Mouse (Mus musculus): Measurements from ENCODE around the gene Gm3045.

The Gm3045 gene

GRCm38 (mm10) chr13:56438211-56439075, 12.0 kb downstream of the Gm3045 start, which contains the start of gene Slc25a48:
TSS of gene Slc25a48 (plus strand) at chr13:56438355.
- DNase-seq (ENCODE audit: low spot score in 2 of 2): no peak

GRCm38 (mm10) chr13:56443411-56443810, 17.0 kb downstream of the Gm3045 start:
- DNase-seq (ENCODE audit: low spot score in 2 of 2): no peak

- no peak for DNase-seq (ENCODE audit: low spot score in 2 of 2)
These were observed 17.7 kb downstream of the Gm3045 start for GRCm38 (mm10) chr13:56444112-56444511.

- DNase-seq (ENCODE audit: low spot score in 2 of 2): no peak
These were observed 18.6 kb downstream of the Gm3045 start for GRCm38 (mm10) chr13:56444996-56445395.

- DNase-seq (ENCODE audit: low spot score in 2 of 2): no peak
These were observed 23.0 kb downstream of the Gm3045 start for GRCm38 (mm10) chr13:56449239-56450030.

- no peak for DNase-seq (ENCODE audit: low spot score in 2 of 2)
These were observed 23.6 kb downstream of the Gm3045 start for GRCm38 (mm10) chr13:56450035-56450434.

- no peak for DNase-seq (ENCODE audit: low spot score in 2 of 2)
These were observed 31.6 kb downstream of the Gm3045 start for GRCm38 (mm10) chr13:56458001-56458400.

GRCm38 (mm10) chr13:56461460-56461859, 35.1 kb downstream of the Gm3045 start:
- DNase-seq (ENCODE audit: low spot score in 2 of 2): no peak

- DNase-seq (ENCODE audit: low spot score in 2 of 2): no peak
These were observed 36.4 kb downstream of the Gm3045 start for GRCm38 (mm10) chr13:56462791-56463190.

GRCm38 (mm10) chr13:56463261-56463660, 36.9 kb downstream of the Gm3045 start:
- no peak for DNase-seq (ENCODE audit: low spot score in 2 of 2)

- no peak for DNase-seq (ENCODE audit: low spot score in 2 of 2)
These were observed 37.4 kb downstream of the Gm3045 start for GRCm38 (mm10) chr13:56463750-56464149.

GRCm38 (mm10) chr13:56467786-56468185, 41.4 kb downstream of the Gm3045 start:
- DNase-seq (ENCODE audit: low spot score in 2 of 2): no peak

- DNase-seq (ENCODE audit: low spot score in 2 of 2): no peak
These were observed 42.1 kb downstream of the Gm3045 start for GRCm38 (mm10) chr13:56468536-56468935.

- no peak for DNase-seq (ENCODE audit: low spot score in 2 of 2)
These were observed 44.8 kb downstream of the Gm3045 start for GRCm38 (mm10) chr13:56471211-56471610.

GRCm38 (mm10) chr13:56471951-56472350, 45.6 kb downstream of the Gm3045 start:
- no peak for DNase-seq (ENCODE audit: low spot score in 2 of 2)

- no peak for DNase-seq (ENCODE audit: low spot score in 2 of 2)
These were observed 46.3 kb downstream of the Gm3045 start for GRCm38 (mm10) chr13:56472661-56473060.

GRCm38 (mm10) chr13:56475363-56475762, 49.0 kb downstream of the Gm3045 start:
- DNase-seq (ENCODE audit: low spot score in 2 of 2): peak in 1 of 2 experiments; percentile 55

GRCm38 (mm10) chr13:56476790-56477189, 50.4 kb downstream of the Gm3045 start:
- peak; percentile 47 to 60 for DNase-seq (ENCODE audit: low spot score in 2 of 2)

GRCm38 (mm10) chr13:56477271-56477670, 50.9 kb downstream of the Gm3045 start:
- no peak for DNase-seq (ENCODE audit: low spot score in 2 of 2)

- DNase-seq (ENCODE audit: low spot score in 2 of 2): no peak
These were observed 51.6 kb downstream of the Gm3045 start for GRCm38 (mm10) chr13:56478027-56478426.

- DNase-seq (ENCODE audit: low spot score in 2 of 2): no peak
These were observed 55.8 kb downstream of the Gm3045 start, which contains the start of gene Il9 for GRCm38 (mm10) chr13:56482146-56482545. TSS of gene Il9 (minus strand) at chr13:56482246.

Measured in thymus, postnatal 10 days (tissue).